Mouse (Mus musculus) heart, adult 2 months (tissue): ENCODE measurements around the gene Wrap53.

Experiments used
- CTCF ChIP-seq: fragments of 200-600 bp; IDR thresholded peaks from 2 replicates; pipeline ENCODE4 v1.8.1; 2022; ENCODE audit warnings: antibody characterized with exemption, mild to moderate bottlenecking, moderate library complexity
- EP300 ChIP-seq: fragments of 200-500 bp; IDR thresholded peaks from 2 replicates; pipeline ENCODE4 v1.6.1; 2011; ENCODE audit warnings: low read depth, low read length, control low read depth; ENCODE audit not compliant: insufficient read depth
- POLR2A ChIP-seq: fragments of 200-500 bp; IDR thresholded peaks from 2 replicates; pipeline ENCODE4 v1.6.1; 2011; ENCODE audit warnings: mild to moderate bottlenecking, low read depth, low read length, control low read depth; ENCODE audit not compliant: insufficient read depth

DNA sequence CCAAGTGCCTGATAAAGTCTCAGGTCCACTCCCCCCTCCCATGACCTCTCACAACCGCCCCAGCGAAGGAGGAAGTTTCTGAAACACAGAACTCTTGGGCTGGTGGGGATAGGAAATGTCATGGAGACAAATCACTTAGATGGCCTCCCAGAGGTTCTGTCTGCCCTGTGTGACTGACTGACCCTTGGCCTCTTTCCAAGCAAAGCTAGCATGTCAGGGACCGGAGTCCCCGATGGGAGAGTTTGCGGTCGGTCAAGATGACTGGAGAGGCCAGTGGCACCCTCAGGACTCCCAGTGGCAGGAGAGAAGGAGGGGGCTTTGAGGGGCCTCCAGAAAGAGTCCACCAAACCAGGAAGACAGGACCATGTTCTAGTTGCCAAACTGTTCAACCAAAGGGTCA is 21.3 kb downstream of the Wrap53 start:
- TF ChIP-seq CTCF (no peak), POLR2A (no peak), EP300 (no peak)
